Mouse (Mus musculus) layer of hippocampus, adult 11-12 months (tissue): ENCODE measurements around the gene Ldhb.
A peak's percentile ranks its signal among the peaks of the same experiment; 100 is the strongest.
"Not testable (repeated sequence)": the region's sequence is repeated elsewhere in the genome, so short reads cannot be mapped to it uniquely, and the experiment has no call there.

Source experiments
- DNase-seq: peaks from one replicate; pipeline ENCODE4 v3.0.0; 2022; ENCODE audit warnings: low spot score

The Ldhb gene

DNA sequence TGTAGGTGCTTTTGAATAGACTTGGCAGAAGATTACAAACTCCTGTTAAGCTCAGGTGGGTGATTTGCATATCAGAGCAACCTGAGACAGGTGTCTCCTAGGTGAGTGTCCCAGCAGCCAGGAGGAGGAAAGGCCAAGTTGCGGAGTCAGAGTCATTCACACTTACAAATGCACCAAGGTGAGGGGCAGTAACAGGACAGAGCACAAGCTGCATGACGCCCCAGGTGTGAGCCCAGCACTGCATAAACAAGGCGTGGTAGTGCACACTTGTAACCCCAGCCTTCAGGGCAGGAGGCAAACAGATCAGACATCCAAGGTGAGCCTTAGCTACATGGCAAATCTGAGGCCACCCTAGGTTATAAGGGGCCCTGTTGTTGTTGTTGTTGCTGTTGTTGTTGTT, 5.1 kb upstream of the Ldhb start:
- no peak for DNase-seq

DNA sequence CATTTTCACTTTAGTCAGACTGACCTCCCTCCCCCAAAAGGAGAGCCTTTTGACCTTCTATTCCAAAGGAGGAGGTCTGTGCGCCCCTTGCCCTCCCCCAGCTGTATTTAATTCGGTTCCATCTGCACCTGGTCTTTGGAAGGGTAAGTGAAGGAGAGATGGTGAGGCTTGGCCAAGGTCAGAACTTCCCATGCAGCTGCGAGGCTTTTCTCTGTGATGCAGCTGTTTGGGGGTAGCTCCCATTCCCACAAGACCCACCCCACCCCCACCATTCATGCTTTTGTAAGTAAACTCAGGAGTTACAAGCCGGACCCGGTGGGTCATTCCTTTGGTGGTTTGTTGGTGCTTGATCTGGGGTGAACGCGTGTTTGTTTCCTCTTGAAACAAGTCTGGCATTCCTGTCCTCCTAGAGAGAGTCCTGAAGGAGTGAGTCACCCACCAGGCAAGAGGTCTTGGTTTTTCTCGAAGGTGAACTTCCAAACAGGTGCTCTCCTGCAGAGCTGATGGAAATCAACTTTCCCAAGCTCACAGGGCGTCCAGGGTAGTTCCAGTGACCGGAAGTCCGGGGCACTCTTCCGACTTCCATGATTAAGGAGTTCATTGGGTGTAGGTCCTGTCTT, 3.9 kb upstream of the Ldhb start:
- DNase-seq: no peak

DNA sequence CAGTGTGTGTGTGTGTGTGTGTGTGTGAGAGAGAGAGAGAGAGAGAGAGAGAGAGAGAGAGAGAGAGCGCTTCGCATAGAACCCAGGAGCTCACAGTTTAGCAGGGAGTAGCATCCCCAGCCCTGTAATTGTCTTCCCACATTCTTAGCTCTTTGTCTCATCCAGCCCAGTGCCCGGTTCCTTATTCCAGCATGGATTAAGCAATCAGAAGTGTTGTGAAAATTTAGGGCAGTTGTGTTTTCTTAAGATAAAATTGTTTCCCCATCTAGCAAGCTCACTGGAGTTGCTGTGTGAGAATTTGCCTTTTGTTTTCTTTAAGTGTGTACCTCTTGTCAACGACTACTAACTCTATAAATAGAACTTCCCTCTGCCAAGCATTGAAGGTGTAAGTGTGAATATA, 906 bp upstream of the Ldhb start:
- no peak for DNase-seq

DNA sequence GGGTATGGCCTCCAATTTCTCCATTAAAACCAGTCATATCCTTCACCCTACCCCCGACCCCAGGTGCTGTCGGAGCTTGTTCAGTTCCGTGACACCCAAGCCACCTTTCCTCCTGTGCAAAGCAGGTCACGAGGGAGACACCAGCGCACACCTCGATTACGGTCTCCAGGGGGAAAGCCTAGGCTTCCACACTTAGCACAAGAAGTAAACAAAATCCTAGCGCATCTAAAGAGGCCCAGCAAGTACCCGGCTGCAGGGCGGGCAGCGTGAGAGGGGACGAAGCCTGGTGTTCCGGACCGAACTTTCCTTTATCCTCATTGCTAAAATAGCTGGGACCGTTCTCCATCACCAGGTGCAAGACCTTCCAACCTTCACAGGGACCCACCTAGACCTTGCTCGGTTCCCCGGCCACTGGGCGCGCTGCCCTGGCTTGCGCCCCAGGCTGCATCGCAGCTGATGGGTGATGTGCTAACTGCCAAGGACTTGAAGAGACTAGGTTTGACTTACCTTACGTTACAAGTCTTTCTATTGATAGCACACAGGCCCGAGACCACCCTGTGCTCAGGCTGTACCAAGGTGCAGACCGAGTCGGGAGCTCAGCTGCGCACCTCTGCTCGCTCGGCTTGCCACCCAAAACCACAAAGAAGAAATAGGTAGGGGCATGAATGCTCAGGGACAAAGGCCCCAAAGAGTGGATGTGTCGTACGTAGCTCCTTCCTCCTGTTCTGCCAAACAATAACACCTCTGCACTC, 548 bp downstream of the Ldhb start:
- no peak for DNase-seq

DNA sequence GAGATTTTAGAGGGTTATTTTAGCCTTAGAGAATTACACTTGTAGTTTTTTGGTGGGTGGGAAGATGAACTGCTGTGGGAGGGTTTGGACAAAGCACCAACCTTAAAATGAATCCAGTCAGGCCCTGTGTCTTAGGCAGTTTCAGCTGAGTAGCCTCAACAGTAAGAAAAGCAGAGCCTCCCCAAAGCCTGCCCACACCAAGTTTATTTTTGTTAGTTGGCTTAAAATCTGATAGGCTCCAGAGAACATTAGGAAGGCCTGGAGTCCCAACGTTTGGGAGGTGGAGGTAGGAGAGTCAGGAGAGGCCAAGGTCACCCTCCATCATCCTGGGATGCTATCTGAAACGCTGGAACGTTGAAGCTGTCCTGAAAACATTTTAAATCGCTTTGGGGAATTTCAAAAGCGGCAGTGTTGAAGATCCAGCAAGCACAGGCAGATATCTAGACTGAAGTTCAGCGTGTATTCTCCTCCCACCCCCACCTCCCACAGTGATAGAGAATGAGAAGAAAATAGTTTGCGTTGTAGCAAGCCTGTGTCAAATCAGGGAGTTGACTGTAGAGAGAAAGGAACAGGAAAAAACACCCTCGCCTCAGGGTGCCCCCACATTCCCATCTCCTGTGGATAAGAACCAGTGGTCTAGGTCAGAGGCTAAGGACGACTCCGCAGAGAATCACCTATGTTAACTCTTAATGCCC, 1.3 kb downstream of the Ldhb start:
- DNase-seq: no peak

DNA sequence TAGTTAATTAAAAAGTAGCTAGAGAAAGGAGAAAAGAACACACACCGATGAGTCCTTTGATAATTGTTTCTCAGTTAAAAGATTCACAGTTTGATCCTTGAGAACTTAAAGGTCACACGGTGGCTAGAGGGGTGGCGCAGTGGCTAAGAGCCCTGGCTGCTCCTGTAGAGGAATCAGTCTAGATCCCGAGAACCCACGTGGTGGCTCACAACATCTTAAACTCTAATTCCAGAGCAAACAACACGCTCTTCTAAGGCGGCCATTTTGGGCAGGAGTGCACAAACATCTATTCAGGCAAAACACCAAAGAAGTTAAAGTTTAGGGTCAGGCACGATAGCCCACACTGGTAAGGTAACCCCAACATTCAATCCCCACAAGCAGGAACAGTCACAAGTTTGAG, 4.2 kb downstream of the Ldhb start:
- no peak for DNase-seq

DNA sequence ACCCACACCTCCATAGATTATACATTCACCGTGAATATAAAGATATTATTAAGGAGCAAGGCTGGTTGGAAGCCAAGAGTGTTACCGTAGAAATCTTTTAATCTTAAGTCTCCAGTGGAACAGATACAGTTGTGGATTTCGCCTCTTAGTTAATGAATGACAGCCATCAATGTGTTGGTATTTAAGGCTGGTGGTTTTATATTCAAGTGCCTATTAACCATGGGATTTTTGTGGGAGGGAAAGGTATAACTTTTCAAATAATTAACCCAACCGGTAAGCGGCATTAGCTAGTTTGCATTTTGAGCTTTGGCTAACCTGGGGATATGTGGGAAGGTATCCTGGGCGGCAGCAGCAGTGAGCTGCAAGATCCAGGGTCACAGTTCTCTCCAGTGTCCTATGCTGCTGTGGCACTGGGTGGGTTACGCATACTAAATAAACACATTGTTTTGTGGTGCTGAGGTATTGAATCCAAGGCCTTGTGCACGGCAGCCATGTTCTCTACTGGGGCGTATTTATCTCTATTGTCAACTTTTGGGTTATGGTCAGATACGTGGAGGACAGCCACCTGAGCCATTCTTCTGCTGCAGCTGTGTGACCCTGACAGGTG, 5.1 kb downstream of the Ldhb start:
- no peak for DNase-seq

DNA sequence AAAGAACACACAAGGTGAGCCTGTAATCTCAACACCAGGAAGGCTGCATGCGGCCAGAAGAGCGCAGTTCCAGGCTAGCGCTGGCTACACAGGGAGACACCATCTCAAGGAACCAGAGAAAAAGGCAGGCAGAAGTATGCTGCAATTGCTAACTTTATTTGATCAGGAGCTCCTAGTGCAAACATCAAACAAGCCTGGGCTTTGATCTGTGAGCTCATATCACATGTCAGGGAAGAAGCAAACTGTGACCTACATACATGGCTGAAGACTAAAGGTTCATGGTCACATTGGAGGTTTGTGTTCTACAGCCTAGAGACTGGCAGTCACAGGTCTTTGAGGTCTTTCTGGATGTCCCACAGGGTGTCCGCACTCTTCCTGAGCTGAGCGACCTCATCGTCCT, 17.6 kb downstream of the Ldhb start:
- DNase-seq: not testable (repeated sequence)

DNA sequence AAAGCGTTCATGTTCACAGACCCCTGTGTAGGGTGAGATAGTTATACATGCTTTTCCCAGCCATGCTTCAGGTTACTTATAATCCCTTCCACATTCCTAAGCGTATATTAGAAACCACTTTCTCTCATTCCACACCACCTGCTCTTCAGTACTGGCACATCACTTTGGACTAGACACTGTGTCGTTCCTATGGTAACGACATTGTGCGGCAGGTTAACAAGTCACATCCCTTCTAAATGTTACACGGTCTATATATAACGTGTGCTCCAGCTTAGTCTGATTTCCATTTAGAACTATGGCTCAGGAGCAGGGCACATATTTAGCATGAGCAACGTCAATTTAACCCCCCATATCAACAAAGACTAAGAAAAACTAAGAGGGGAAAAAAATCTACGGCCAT, 20.1 kb downstream of the Ldhb start:
- DNase-seq: no peak

DNA sequence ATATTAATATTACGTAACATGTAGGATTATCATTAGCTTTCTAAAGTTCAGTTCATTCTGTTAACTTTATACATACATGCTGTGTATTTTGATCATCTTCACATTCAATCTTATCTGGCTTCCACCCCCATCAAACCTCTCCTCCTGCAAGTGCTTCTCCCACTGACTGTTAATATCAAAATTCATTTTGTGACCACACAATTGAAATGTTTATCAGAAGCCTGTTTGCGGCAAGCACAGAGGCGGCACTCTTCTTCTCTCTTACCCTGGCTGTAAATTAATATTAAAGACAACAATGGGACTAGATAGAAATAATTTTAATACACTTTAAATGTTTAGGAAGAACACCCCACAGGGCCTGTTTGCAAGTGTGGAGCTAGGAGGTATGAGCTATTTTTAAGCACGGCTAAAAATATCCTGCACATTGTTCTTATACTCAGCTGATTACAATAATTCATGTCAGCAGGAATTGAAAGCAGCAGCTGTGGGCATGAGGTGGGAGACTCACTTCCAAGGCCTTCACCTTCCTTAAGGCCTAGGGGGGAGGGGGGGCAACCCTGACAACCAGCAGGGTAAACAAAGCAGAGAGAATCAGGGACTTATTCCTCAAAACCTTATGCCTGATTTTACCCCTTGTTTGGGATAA, 22.2 kb downstream of the Ldhb start:
- no peak for DNase-seq

DNA sequence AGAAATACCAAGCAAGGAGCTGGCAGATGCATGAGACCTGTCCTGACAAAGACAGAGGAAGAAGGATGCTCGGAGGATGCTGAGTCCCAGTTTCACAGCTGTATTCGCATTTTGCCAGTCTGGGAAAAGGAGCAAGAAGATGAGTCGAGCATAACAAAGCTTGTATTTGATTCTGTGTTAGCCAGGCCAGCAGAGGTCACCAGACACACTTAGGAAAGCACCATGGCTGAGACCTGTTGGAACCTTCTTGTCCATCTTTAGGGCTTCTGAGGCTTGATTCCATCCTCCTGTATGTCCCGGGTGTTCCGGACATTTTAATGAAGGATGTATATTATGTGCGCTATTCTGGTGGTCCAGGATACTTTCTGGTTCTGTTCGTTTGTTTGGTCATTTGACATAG, 30.5 kb downstream of the Ldhb start:
- DNase-seq: no peak

DNA sequence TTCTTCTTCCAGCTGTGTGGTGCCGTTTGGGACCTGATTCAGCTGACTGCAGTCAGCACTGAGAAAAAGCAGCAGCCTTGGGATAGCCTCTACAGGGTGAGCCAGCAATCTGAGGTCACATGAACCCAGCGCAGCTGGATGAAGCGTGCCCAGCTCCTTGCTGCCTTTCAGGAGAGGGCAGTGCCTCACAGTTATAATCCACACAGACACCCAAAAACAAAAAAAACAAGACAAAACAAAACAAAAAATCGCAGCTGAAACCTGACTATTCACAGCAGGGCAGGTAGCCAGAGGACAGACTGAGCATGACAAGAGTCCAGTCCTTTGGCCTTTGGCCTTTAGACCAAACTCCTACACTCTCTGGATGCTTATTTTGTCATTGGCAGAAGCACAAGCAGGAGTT, 35.0 kb downstream of the Ldhb start, which contains the start of gene Gys2:
Gene Gys2 (minus strand): TSS at position 309 of the 403 bp plus-strand sequence.
- no peak for DNase-seq

DNA sequence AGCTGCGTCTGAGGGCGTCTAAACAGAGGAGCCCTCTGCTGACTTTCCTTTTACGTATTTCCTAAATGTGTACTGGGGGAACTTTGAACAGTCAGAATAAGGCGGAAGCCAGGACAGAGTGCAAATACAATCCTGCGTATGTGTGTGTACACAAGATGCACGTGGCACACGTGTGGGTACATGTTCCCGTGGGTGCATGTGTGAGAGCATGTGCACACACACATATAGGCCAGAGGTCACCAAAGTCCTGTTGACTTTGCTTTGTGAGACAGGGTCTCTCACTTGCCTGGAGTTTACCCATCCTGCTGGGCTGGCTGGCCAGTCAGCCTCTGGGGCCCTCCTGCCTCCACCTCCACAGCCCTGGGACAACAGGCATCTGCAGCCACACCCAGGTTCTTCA, 36.6 kb downstream of the Ldhb start:
- no peak for DNase-seq

DNA sequence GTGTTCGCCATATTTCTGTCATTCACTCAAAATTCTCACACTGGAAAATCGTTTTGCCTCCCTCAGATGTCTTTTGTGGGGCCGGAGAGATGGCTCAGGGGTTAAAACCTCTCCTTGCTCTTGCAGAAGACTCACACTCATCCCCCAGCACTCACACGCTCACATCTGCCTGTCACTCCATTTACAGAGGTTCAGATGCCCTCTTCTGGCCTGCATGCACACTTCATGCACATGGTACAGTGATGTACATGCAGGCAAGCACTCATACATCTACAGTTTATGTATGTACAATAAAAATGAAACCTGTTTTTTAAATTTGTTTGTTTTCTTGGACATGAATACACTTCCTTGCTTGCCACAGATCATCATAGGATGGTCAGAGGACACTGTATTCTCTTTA, 38.2 kb downstream of the Ldhb start:
- DNase-seq: peak; percentile 10

DNA sequence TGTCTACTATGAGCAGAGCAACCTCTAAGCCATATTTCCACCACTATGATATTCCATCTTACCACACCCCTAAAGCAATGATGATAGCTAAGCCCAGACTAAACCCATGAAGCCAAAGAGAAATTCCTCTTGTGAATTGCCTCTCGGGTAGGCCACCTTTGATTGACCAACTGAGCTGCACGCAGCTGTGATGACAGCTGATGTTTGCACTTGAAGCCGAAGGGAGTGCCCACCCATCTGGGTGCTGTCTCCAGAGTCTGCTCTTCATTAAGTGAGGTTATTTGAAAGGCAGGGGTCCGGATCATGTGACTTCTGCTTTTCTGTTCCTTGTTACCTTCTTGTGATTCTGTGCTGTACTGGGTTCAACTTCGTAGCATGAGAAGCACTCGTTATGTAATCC, 45.6 kb downstream of the Ldhb start:
- no peak for DNase-seq

DNA sequence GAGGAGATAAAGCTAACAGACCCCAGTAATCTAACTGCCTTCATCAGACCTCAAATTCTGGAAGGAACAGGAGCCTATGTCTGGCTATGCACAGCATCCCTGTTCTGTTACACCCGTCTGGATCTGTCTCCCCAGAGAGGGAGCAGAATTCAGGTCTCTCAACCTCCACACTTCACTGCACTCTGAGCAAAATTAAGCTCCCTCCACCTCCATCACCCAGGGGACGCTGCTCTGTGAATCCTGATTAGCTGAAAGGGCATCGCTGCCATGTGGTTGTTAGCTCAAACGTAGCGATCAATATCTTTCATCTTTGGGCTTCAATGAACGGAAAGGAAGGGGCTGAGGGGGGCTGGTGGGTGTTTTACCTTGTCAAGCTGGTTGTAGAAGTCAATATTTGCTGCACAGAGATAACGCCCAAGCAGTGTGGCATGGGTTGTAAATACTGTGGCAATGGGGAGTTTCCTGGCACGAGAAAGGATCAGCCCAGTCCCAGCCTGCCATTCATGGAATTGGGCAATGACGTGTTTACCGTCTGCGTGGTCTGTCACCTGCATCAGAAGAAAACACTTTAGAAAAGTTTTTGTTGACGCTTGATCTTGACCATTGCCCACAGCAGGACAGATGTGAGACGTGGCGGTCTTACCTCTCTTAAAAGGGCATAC, 48.6 kb downstream of the Ldhb start:
- no peak for DNase-seq

DNA sequence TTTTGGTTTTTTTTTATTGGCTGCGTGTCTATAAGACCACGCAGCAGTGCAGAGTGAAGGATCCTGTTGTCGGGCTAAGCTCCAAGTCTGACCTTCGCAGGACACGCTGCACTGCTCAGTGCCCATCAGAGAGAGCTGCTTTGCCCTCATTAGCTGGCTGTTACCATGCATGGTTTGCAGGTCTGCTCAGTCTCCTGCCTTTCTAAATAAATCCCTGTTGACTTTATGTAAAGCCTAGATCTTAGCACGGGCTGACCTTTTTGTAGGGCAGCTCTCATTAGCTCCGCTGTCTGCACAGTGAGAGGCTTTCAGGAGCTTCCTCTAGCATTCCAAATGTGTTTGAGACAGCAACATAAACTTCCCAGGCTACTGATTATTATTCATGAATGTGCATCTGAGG, 49.7 kb downstream of the Ldhb start:
- no peak for DNase-seq

DNA sequence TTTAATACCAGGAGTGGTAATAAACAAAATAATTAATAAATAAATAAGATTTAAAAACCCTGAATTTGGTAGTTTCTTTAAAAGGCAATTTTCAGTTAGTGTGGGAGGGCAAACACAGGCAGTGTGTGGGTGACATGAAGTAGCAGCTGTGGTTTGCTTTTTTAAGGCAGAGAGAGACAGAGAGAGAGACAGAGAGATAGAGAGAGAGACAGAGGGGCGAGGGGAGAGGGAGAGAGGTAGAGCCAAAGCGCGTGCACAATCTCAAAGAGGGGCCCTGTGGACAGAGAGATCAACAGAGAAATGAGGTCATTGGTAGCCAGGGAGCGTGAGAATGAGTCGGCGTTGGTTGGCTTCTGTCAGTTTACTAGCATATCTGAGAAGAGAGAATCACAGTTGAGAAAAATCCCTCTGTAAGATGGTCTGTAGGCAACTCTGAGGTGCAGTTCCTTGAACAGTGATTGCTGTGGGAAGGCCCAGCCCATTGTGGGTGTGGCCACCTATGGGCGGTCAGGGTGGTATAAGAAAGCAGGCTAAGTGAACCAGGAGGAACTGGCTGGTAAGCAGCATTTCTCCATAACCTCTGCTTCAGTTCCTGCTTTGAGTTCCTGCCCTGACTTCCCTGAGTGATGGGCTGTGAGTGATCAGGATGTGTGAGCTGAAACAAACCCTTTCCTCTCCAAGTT, 52.3 kb downstream of the Ldhb start:
- DNase-seq: no peak

DNA sequence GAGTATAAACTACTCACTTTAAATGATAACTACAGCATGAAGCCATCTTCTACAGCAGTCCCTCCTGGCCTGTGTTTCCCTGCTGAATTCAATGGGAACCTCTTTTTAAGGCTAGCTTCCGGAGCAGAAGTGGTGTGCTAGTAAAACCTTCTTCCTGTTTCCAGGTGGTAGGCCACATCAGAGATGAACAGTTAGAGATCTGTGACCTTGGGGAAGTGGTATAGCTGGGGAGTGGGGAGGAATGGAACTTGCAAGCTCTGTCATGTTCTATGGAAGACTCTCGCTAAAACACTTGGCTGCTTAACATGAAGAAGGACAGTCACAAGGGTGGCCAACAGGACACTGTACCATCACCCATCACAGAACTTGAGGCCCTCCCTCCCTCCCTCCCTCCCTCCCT, 54.4 kb downstream of the Ldhb start:
- DNase-seq: no peak

DNA sequence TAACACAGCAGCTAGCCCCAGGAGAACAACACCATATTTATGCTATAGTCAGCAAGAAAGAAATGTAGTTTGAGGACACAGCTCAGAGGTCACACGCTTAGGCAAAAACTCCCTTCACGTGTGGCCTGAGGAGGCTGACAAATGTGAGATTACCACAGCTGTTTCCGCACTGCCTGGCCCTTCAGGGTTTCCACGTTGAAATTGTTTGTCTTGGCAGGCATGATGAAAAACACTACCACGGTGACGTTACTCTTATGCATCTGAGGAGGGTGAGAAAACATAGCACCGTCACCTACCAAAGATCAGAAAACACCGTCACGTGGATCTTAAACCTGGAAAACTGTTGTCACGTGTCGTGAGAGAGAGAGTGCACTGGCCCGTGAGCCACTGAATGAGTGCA, 56.4 kb downstream of the Ldhb start:
- DNase-seq: no peak
